Mouse (Mus musculus) limb, embryonic 14.5 days (tissue): Measurements from ENCODE around the gene Gm9972. TPM values are rescaled to one million over a fixed set of nuclear protein-coding genes. Genes with fewer than 3 reads are reported as not detected.

Source experiments
- ATAC-seq: fragments of 200-750 bp; cut with Nextera tagmentation; 2 replicates; pipeline ENCODE4 v1.8.0; 2017; ENCODE audit warnings: low read depth, moderate number of reproducible peaks, moderate TSS enrichment; ENCODE audit not compliant: low FRiP score
- DNase-seq: peaks from one replicate; pipeline ENCODE4 v3.0.0-alpha.2; 2015; ENCODE audit warnings: low spot score
- H3K27ac ChIP-seq: fragments of 300-500 bp; sonication (generic); replicated peaks from 2 replicates; pipeline ENCODE4 v1.5.1; 2014; ENCODE audit warnings: low read depth, mild to moderate bottlenecking, low read length, moderate library complexity, mixed read lengths
- H3K27me3 ChIP-seq: fragments of 300-500 bp; sonication (generic); 2 replicates; pipeline ENCODE4 v1.6.1; 2014; ENCODE audit warnings: low read length, mixed read lengths; ENCODE audit not compliant: control insufficient read depth, insufficient read depth
- H3K36me3 ChIP-seq: fragments of 300-500 bp; sonication (generic); 2 replicates; pipeline ENCODE4 v1.6.1; 2014; ENCODE audit warnings: mild to moderate bottlenecking, low read length, moderate library complexity, mixed read lengths; ENCODE audit not compliant: control insufficient read depth, insufficient read depth
- H3K4me1 ChIP-seq: fragments of 300-500 bp; sonication (generic); 2 replicates; pipeline ENCODE4 v1.6.1; 2014; ENCODE audit warnings: antibody characterized with exemption, low read length, mixed read lengths; ENCODE audit not compliant: control insufficient read depth, insufficient read depth
- H3K4me2 ChIP-seq: fragments of 300-500 bp; sonication (generic); replicated peaks from 2 replicates; pipeline ENCODE4 v1.6.1; 2014; ENCODE audit warnings: low read depth, mild to moderate bottlenecking, low read length, moderate library complexity; ENCODE audit not compliant: severe bottlenecking
- H3K4me3 ChIP-seq: fragments of 300-500 bp; sonication (generic); replicated peaks from 2 replicates; pipeline ENCODE4 v1.5.1; 2014; ENCODE audit warnings: low read length
- H3K9ac ChIP-seq: fragments of 300-500 bp; sonication (generic); 2 replicates; pipeline ENCODE4 v1.6.1; 2014; ENCODE audit warnings: mild to moderate bottlenecking, low read depth, low read length, moderate library complexity; ENCODE audit not compliant: severe bottlenecking
- H3K9me3 ChIP-seq: fragments of 300-500 bp; sonication (generic); 2 replicates; pipeline ENCODE4 v1.6.1; 2016; ENCODE audit warnings: low read length; ENCODE audit not compliant: control insufficient read depth
- POLR2A ChIP-seq: fragments of 200-500 bp; IDR thresholded peaks from 2 replicates; pipeline ENCODE4 v1.8.0; 2012; ENCODE audit warnings: inconsistent platforms, mild to moderate bottlenecking, moderate library complexity, borderline replicate concordance; ENCODE audit not compliant: insufficient read depth, insufficient read length; ENCODE audit errors: extremely low read depth
- WGBS: fragments of 180-500 bp; shearing (Covaris S2); extraction: QIAGEN DNeasy Blood & Tissue Kit; methylation state at CpG from one replicate; pipeline ENCODE4 v1.1.7; 2014; 5-methylcytosine and 5-hydroxymethylcytosine counted together
- polyA plus RNA-seq, 2 experiments: library from polyadenylated mRNA; depleted of rRNA in 1 of 2; stranded (reverse) in 1 of 2; unstranded in 1 of 2; fragments of >200 nt; fragmentation: Nextera tagmentation in 1 of 2; extraction: Ambion mirVana in 1 of 2; gene quantifications; 2 replicates each; pipeline versions ENCODE4 v1.2.1 to v1.2.3; 2012 to 2014

Gm9972 gene
- polyA plus RNA-seq, 2 experiments = 0.04 to 0.15 TPM

GRCm38 (mm10) chr11:43029813-43030212, 5.7 kb upstream of the Gm9972 start:
- H3K9me3 ChIP-seq = no peaks in the 10 kb centered on the region
- DNase-seq = no peak
- no peak overlapping the region for H3K4me2 ChIP-seq
- H3K4me1 ChIP-seq = no peaks in the 10 kb centered on the region
- H3K27me3 ChIP-seq = no peaks in the 10 kb centered on the region
- H3K36me3 ChIP-seq = no peaks in the 10 kb centered on the region
- H3K9ac ChIP-seq = no peak overlapping the region
- no peak for TF ChIP-seq POLR2A
- no peak overlapping the region for H3K27ac ChIP-seq
- H3K4me3 ChIP-seq = no peak overlapping the region
- ATAC-seq = no peak
- 71% methylated on average over 1 of the region's 1 CpGs for WGBS

- Histone ChIP-seq H3K9ac (no peak overlapping the region), H3K4me1 (no peaks in the 10 kb centered on the region), H3K4me2 (no peak overlapping the region), H3K36me3 (no peaks in the 10 kb centered on the region), H3K9me3 (no peaks in the 10 kb centered on the region), H3K27me3 (no peaks in the 10 kb centered on the region), H3K4me3 (no peak overlapping the region), H3K27ac (no peak overlapping the region)
- no peak for ATAC-seq
- no peak for DNase-seq
- TF ChIP-seq POLR2A = no peak
- WGBS = 73% methylated on average over 4 of the region's 4 CpGs
Observed at GRCm38 (mm10) chr11:43032141-43032540, 3.4 kb upstream of the Gm9972 start.

- WGBS = 88% methylated on average over 3 of the region's 3 CpGs
- Histone ChIP-seq H3K4me3 (no peak overlapping the region), H3K9ac (no peak overlapping the region), H3K4me2 (no peak overlapping the region), H3K36me3 (no peaks in the 10 kb centered on the region), H3K9me3 (no peaks in the 10 kb centered on the region), H3K4me1 (no peaks in the 10 kb centered on the region), H3K27me3 (no peaks in the 10 kb centered on the region), H3K27ac (no peak overlapping the region)
- ATAC-seq (no peak), DNase-seq (no peak)
- TF ChIP-seq POLR2A = no peak
Observed at GRCm38 (mm10) chr11:43045871-43046548, 10.5 kb downstream of the Gm9972 start.

GRCm38 (mm10) chr11:43049363-43049762, 13.8 kb downstream of the Gm9972 start:
- Histone ChIP-seq H3K9ac (no peak overlapping the region), H3K27me3 (no peaks in the 10 kb centered on the region), H3K4me2 (no peak overlapping the region), H3K27ac (no peak overlapping the region), H3K36me3 (no peaks in the 10 kb centered on the region), H3K9me3 (no peaks in the 10 kb centered on the region), H3K4me3 (no peak overlapping the region), H3K4me1 (no peaks in the 10 kb centered on the region)
- WGBS = 0% methylated on average over 1 of the region's 1 CpGs
- DNase-seq (no peak), ATAC-seq (no peak)
- TF ChIP-seq POLR2A = no peak

- Histone ChIP-seq H3K27ac (no peak overlapping the region), H3K9me3 (no peaks in the 10 kb centered on the region), H3K27me3 (no peaks in the 10 kb centered on the region), H3K4me2 (no peak overlapping the region), H3K9ac (no peak overlapping the region), H3K36me3 (no peaks in the 10 kb centered on the region), H3K4me1 (no peaks in the 10 kb centered on the region), H3K4me3 (no peak overlapping the region)
- DNase-seq = no peak
- ATAC-seq = no peak
- WGBS = 84% methylated on average over 5 of the region's 5 CpGs
- no peak for TF ChIP-seq POLR2A
Observed at GRCm38 (mm10) chr11:43054972-43055371, 19.4 kb downstream of the Gm9972 start.

GRCm38 (mm10) chr11:43059437-43059970, 24.0 kb downstream of the Gm9972 start:
- Histone ChIP-seq H3K9me3 (no peaks in the 10 kb centered on the region), H3K27ac (no peak overlapping the region), H3K27me3 (no peaks in the 10 kb centered on the region), H3K9ac (no peak overlapping the region), H3K4me1 (no peaks in the 10 kb centered on the region), H3K4me2 (no peak overlapping the region), H3K36me3 (no peaks in the 10 kb centered on the region), H3K4me3 (no peak overlapping the region)
- 33% methylated on average over 5 of the region's 5 CpGs for WGBS
- ATAC-seq = no peak
- no peak for TF ChIP-seq POLR2A
- DNase-seq = no peak
